Mouse (Mus musculus): ENCODE measurements around the gene Utp20. TPM values are rescaled to one million over a fixed set of nuclear protein-coding genes. Genes with fewer than 3 reads are reported as not detected.

The Utp20 gene
- total RNA-seq (2014; rRNA removed; ENCODE audit: low replicate concordance) (3.8 and 6.5 TPM in 2 replicates), polyA plus RNA-seq (2015; fragmentation: Nextera tagmentation; extraction: Ambion mirVana) (4.6 and 5.0 TPM in 2 replicates)

GRCm38 (mm10) chr10:88826188-88826946, at the start of gene Utp20:
Gene Utp20, minus strand, starts transcription at chr10:88826804.
- DNase-seq (ENCODE audit: low spot score) (peak; percentile 91), ATAC-seq (ENCODE audit: insufficient read depth, low read depth) (peak; percentile 99)
- under 1% methylated on average over 44 of the region's 44 CpGs for WGBS
- no peak within 1 kb of the TSS for H3K27ac ChIP-seq (ENCODE audit: low read depth)
- no peak for TF ChIP-seq EP300 (IDR thresholded peaks at IDR 0.05; ENCODE audit: low read depth)
- no peak for TF ChIP-seq CTCF (IDR thresholded peaks at IDR 0.05; ENCODE audit: low read depth)
- peak within 1 kb of the TSS; percentile 55 for H3K9ac ChIP-seq (replicated peaks; ENCODE audit: low read depth, low read length)
- peak within 1 kb of the TSS; percentile 80 for H3K4me3 ChIP-seq (ENCODE audit: low read depth, low read length)
- peak within 1 kb of the TSS; percentile 69 for H3K4me2 ChIP-seq (ENCODE audit: low read depth, low read length)
- H3K27me3 ChIP-seq (ENCODE audit: control insufficient read depth, insufficient read depth, low read length) = no peaks in the 10 kb centered on the region
- no peaks in the 10 kb centered on the region for H3K9me3 ChIP-seq (replicated peaks; ENCODE audit: control insufficient read depth, low read length)
- peaks cover 5% of the 10 kb centered on the region; the same call in 1 of the 2 replicates for H3K4me1 ChIP-seq (ENCODE audit: control insufficient read depth, insufficient read depth)
- peaks cover 33% of the 10 kb centered on the region for H3K36me3 ChIP-seq (replicated peaks; ENCODE audit: control insufficient read depth, insufficient read depth, low read length)

GRCm38 (mm10) chr10:88874870-88875269, 48.3 kb upstream of the Utp20 start:
- Histone ChIP-seq H3K4me2 (ENCODE audit: low read depth, low read length) (no peak overlapping the region), H3K9me3 (replicated peaks; ENCODE audit: control insufficient read depth, low read length) (no peaks in the 10 kb centered on the region), H3K9ac (replicated peaks; ENCODE audit: low read depth, low read length) (no peak overlapping the region), H3K27me3 (ENCODE audit: control insufficient read depth, insufficient read depth, low read length) (no peaks in the 10 kb centered on the region), H3K36me3 (replicated peaks; ENCODE audit: control insufficient read depth, insufficient read depth, low read length) (no peaks in the 10 kb centered on the region), H3K27ac (ENCODE audit: low read depth) (no peak overlapping the region), H3K4me1 (ENCODE audit: control insufficient read depth, insufficient read depth) (no peaks in the 10 kb centered on the region), H3K4me3 (ENCODE audit: low read depth, low read length) (no peak overlapping the region)
- TF ChIP-seq CTCF (IDR thresholded peaks at IDR 0.05; ENCODE audit: low read depth) (no peak), EP300 (IDR thresholded peaks at IDR 0.05; ENCODE audit: low read depth) (no peak)
- no peak for DNase-seq (ENCODE audit: low spot score)
- no peak for ATAC-seq (ENCODE audit: insufficient read depth, low read depth)
- 53% methylated on average over 5 of the region's 5 CpGs for WGBS

GRCm38 (mm10) chr10:88866017-88866416, 39.4 kb upstream of the Utp20 start:
- Histone ChIP-seq H3K27ac (ENCODE audit: low read depth) (no peak overlapping the region), H3K4me3 (ENCODE audit: low read depth, low read length) (no peak overlapping the region), H3K9me3 (replicated peaks; ENCODE audit: control insufficient read depth, low read length) (no peaks in the 10 kb centered on the region), H3K36me3 (replicated peaks; ENCODE audit: control insufficient read depth, insufficient read depth, low read length) (no peaks in the 10 kb centered on the region), H3K4me2 (ENCODE audit: low read depth, low read length) (no peak overlapping the region), H3K27me3 (ENCODE audit: control insufficient read depth, insufficient read depth, low read length) (no peaks in the 10 kb centered on the region), H3K4me1 (ENCODE audit: control insufficient read depth, insufficient read depth) (no peaks in the 10 kb centered on the region), H3K9ac (replicated peaks; ENCODE audit: low read depth, low read length) (no peak overlapping the region)
- WGBS = 50% methylated on average over 2 of the region's 2 CpGs
- TF ChIP-seq CTCF (IDR thresholded peaks at IDR 0.05; ENCODE audit: low read depth) (no peak), EP300 (IDR thresholded peaks at IDR 0.05; ENCODE audit: low read depth) (no peak)
- ATAC-seq (ENCODE audit: insufficient read depth, low read depth) (no peak), DNase-seq (ENCODE audit: low spot score) (no peak)

- WGBS = 75% methylated on average over 5 of the region's 5 CpGs
- no peak overlapping the region for H3K4me3 ChIP-seq (ENCODE audit: low read depth, low read length)
- no peaks in the 10 kb centered on the region for H3K4me1 ChIP-seq (ENCODE audit: control insufficient read depth, insufficient read depth)
- H3K27ac ChIP-seq (ENCODE audit: low read depth) = no peak overlapping the region
- H3K9ac ChIP-seq (replicated peaks; ENCODE audit: low read depth, low read length) = no peak overlapping the region
- no peaks in the 10 kb centered on the region for H3K9me3 ChIP-seq (replicated peaks; ENCODE audit: control insufficient read depth, low read length)
- ATAC-seq (ENCODE audit: insufficient read depth, low read depth) = no peak
- no peak overlapping the region for H3K4me2 ChIP-seq (ENCODE audit: low read depth, low read length)
- DNase-seq (ENCODE audit: low spot score) = no peak
- TF ChIP-seq EP300 (IDR thresholded peaks at IDR 0.05; ENCODE audit: low read depth) = no peak
- TF ChIP-seq CTCF (IDR thresholded peaks at IDR 0.05; ENCODE audit: low read depth) = no peak
- H3K27me3 ChIP-seq (ENCODE audit: control insufficient read depth, insufficient read depth, low read length) = no peaks in the 10 kb centered on the region
- H3K36me3 ChIP-seq (replicated peaks; ENCODE audit: control insufficient read depth, insufficient read depth, low read length) = no peaks in the 10 kb centered on the region
These were observed 35.7 kb upstream of the Utp20 start for GRCm38 (mm10) chr10:88862293-88862692.

GRCm38 (mm10) chr10:88861416-88861815, 34.8 kb upstream of the Utp20 start:
- no peaks in the 10 kb centered on the region for H3K27me3 ChIP-seq (ENCODE audit: control insufficient read depth, insufficient read depth, low read length)
- H3K36me3 ChIP-seq (replicated peaks; ENCODE audit: control insufficient read depth, insufficient read depth, low read length) = no peaks in the 10 kb centered on the region
- ATAC-seq (ENCODE audit: insufficient read depth, low read depth) = no peak
- H3K27ac ChIP-seq (ENCODE audit: low read depth) = no peak overlapping the region
- H3K4me2 ChIP-seq (ENCODE audit: low read depth, low read length) = no peak overlapping the region
- no peak overlapping the region for H3K4me3 ChIP-seq (ENCODE audit: low read depth, low read length)
- H3K9ac ChIP-seq (replicated peaks; ENCODE audit: low read depth, low read length) = no peak overlapping the region
- TF ChIP-seq CTCF (IDR thresholded peaks at IDR 0.05; ENCODE audit: low read depth) (no peak), EP300 (IDR thresholded peaks at IDR 0.05; ENCODE audit: low read depth) (no peak)
- H3K4me1 ChIP-seq (ENCODE audit: control insufficient read depth, insufficient read depth) = no peaks in the 10 kb centered on the region
- no peak for DNase-seq (ENCODE audit: low spot score)
- no peaks in the 10 kb centered on the region for H3K9me3 ChIP-seq (replicated peaks; ENCODE audit: control insufficient read depth, low read length)

All from heart, postnatal 0 days (tissue).